In genomic region chr11:119354798-119355442, GRCm38 (mm10) we compare ENCODE assay signal across 7 mouse cellular contexts. TPM values are rescaled to one million over a fixed set of nuclear protein-coding genes. Genes with fewer than 3 reads are reported as not detected.
DNase-seq lines count a peak whose midpoint lies in the region; ATAC-seq and TF ChIP-seq lines count a peak whose summit lies in the region.

No protein-coding gene starts in this region.

- peak overlapping the region; percentile 80 for H3K27ac ChIP-seq in lung, embryonic 14.5 days (ENCODE audit: low read depth)

- H3K4me2 ChIP-seq in lung, embryonic 14.5 days: peak overlapping the region; percentile 94

- peak; percentile 30; the same call in 1 of the 2 replicates for ATAC-seq in lung, embryonic 14.5 days (ENCODE audit: insufficient read depth)
- peak; percentile 54; the same call in 1 of the 2 replicates for ATAC-seq in neutrophil, adult 5-6 weeks (ENCODE audit: extremely low read depth, insufficient number of reproducible peaks, low FRiP score, poor library complexity, severe bottlenecking)

- H3K9me3 ChIP-seq in lung, embryonic 14.5 days (ENCODE audit: low read depth, low read length): no peaks in the 10 kb centered on the region

- H3K36me3 ChIP-seq in lung, embryonic 14.5 days (ENCODE audit: insufficient read depth): peaks cover 6% of the 10 kb centered on the region; the same call in 1 of the 2 replicates

- 2% methylated on average over 23 of the region's 23 CpGs for WGBS in lung, embryonic 14.5 days

- H3K4me3 ChIP-seq in lung, embryonic 14.5 days (ENCODE audit: low read depth, low read length): peak overlapping the region; percentile 64

- TF ChIP-seq CTCF in lung, embryonic 14.5 days (IDR thresholded peaks at IDR 0.05; ENCODE audit: low read depth): no peak

- H3K4me1 ChIP-seq in lung, embryonic 14.5 days (ENCODE audit: insufficient read depth): peaks cover 12% of the 10 kb centered on the region; the same call in 1 of the 2 replicates

- H3K27me3 ChIP-seq in lung, embryonic 14.5 days (ENCODE audit: insufficient read depth, low read length): 0 out of 2 replicates have a peak, but pooled peaks cover 3% of the 10 kb centered on the region

- peak; percentile 53 for DNase-seq in A20 (ENCODE audit: low read depth, low spot score)
- peak; percentile 14 to 21 for DNase-seq in CD8-positive naive resting alpha-beta T cell, adult 2 months (ENCODE audit: low read depth in 2 of 2, low spot score in 2 of 2)
- DNase-seq in cerebellum, adult 9-10 months: peak; percentile 22
- peak; percentile 55 for DNase-seq in heart, adult 8-10 months (ENCODE audit: low spot score)
- peak; percentile 45 for DNase-seq in kidney, adult 18-20 months
- DNase-seq in lung, embryonic 14.5 days: peak; percentile 77

- peak overlapping the region; percentile 71 for H3K9ac ChIP-seq in lung, embryonic 14.5 days

RNA-seq across cellular contexts. Expression of gene Sgsh, which starts 0.4 kb away (rescaled TPM):
- 1 to 10 TPM; 4.6 to 5.6 (median 5.3) TPM for total RNA-seq in heart, adult 8-10 months (2022)
- 7.6 and 9.5 TPM in 2 replicates for polyA plus RNA-seq in lung, embryonic 14.5 days (2014; fragmentation: Nextera tagmentation; extraction: Ambion mirVana)
- 15.7 and 17.9 TPM in 2 replicates for total RNA-seq in neutrophil, adult 5-6 weeks (2017)

RNA-seq across cellular contexts. Expression of gene Slc26a11, which starts 0.4 kb away (rescaled TPM):
- 1 to 10 TPM; 2.3 to 4.6 (median 3.1) TPM for total RNA-seq in heart, adult 8-10 months (2022)
- polyA plus RNA-seq in lung, embryonic 14.5 days (2014; fragmentation: Nextera tagmentation; extraction: Ambion mirVana): 9.1 and 9.3 TPM in 2 replicates
- 18.0 and 23.0 TPM in 2 replicates for total RNA-seq in neutrophil, adult 5-6 weeks (2017)

RNA-seq across cellular contexts. Expression of gene Rnf213, which starts 38.0 kb away (rescaled TPM):
- total RNA-seq in heart, adult 8-10 months (2022): 10 to 100 TPM; 11.1 to 16.0 (median 13.2) TPM
- polyA plus RNA-seq in lung, embryonic 14.5 days (2014; fragmentation: Nextera tagmentation; extraction: Ambion mirVana): 12.5 and 12.7 TPM in 2 replicates
- 126 and 130 TPM in 2 replicates for total RNA-seq in neutrophil, adult 5-6 weeks (2017)

RNA-seq across cellular contexts. Expression of gene Card14, which starts 47.4 kb away (rescaled TPM):
- under 1 TPM in 2 of 4 experiments, not detected in 2; 0.13 to 0.14 TPM for total RNA-seq in heart, adult 8-10 months (2022)
- polyA plus RNA-seq in lung, embryonic 14.5 days (2014; fragmentation: Nextera tagmentation; extraction: Ambion mirVana): not detected in 2 replicates
- total RNA-seq in neutrophil, adult 5-6 weeks (2017): 0.12 TPM in 1 of 2 replicates, not detected in the other

RNA-seq across cellular contexts. Expression of gene Eif4a3, which starts 55.0 kb away (rescaled TPM):
- 10 to 100 TPM; 57.7 to 77.2 (median 66.8) TPM for total RNA-seq in heart, adult 8-10 months (2022)
- 419 and 428 TPM in 2 replicates for polyA plus RNA-seq in lung, embryonic 14.5 days (2014; fragmentation: Nextera tagmentation; extraction: Ambion mirVana)
- 96.0 and 123 TPM in 2 replicates for total RNA-seq in neutrophil, adult 5-6 weeks (2017)

Comparison
In these comparisons a context has a peak if more than half of its experiments do, and no peak if none do; other contexts are left out.
1. Peak in every context shown above with its lines: DNase-seq, ATAC-seq, H3K4me3 ChIP-seq and H3K27ac ChIP-seq.
2. DNase-seq: peak in every context shown above with its lines; median percentile 77 in lung, embryonic 14.5 days; 55 in heart, adult 8-10 months; 53 in A20; 45 in kidney, adult 18-20 months; 22 in cerebellum, adult 9-10 months; 18 in CD8-positive naive resting alpha-beta T cell, adult 2 months.